Mouse (Mus musculus): ENCODE data around the gene Xlr3b.
"Not testable (repeated sequence)": the region's sequence is repeated elsewhere in the genome, so short reads cannot be mapped to it uniquely, and the experiment has no call there.

GRCm38 (mm10) chrX:73176889-73177288, 15.1 kb upstream of the Xlr3b start, which contains the start of gene Spin2d:
- not testable (repeated sequence) for TF ChIP-seq CTCF (IDR thresholded peaks at IDR 0.05; ENCODE audit: extremely low read depth, insufficient read length, insufficient replicate concordance, low read depth, low read length); POLR2A (IDR thresholded peaks at IDR 0.05; ENCODE audit: low read depth, low read length)
